Mouse (Mus musculus) MEL (cell line): ENCODE data around the gene Polr2h. TPM values are rescaled to one million over a fixed set of nuclear protein-coding genes. Genes with fewer than 3 reads are reported as not detected.
A peak's percentile ranks its signal among the peaks of the same experiment; 100 is the strongest.

ENCODE experiments used
- DNase-seq: peaks from one replicate; pipeline ENCODE4 v3.0.0; 2011; ENCODE audit warnings: low read depth, low spot score
- H3K27ac ChIP-seq: 2 replicates; pipeline ENCODE4 v1.5.1; 2012; ENCODE audit warnings: low read depth, mild to moderate bottlenecking, control low read depth, low read length, moderate library complexity; ENCODE audit not compliant: control insufficient read depth
- H3K27me3 ChIP-seq, 2 experiments: fragments of 150-350 bp in 1 of 2; sonication (generic) in 1 of 2; 2 replicates each; pipeline ENCODE4 v1.6.1; 2012; ENCODE audit warnings: low read length in 2 of 2, mild to moderate bottlenecking in 2 of 2, improper control_type of control experiment in 1 of 2, moderate library complexity in 1 of 2; ENCODE audit not compliant: insufficient read depth in 2 of 2, control insufficient read depth in 1 of 2
- H3K36me3 ChIP-seq, 2 experiments: 2 replicates each; pipeline ENCODE4 v1.6.1; 2012 to 2014; ENCODE audit warnings: low read length in 2 of 2, improper control_type of control experiment in 1 of 2, inconsistent platforms in 1 of 2, mild to moderate bottlenecking in 1 of 2; ENCODE audit not compliant: insufficient read depth in 2 of 2, control insufficient read depth in 1 of 2
- H3K4me1 ChIP-seq, 2 experiments: fragments of 150-350 bp in 1 of 2; sonication (generic) in 1 of 2; 2 replicates each; pipeline ENCODE4 v1.6.1; 2012; ENCODE audit warnings: low read length in 2 of 2, improper control_type of control experiment in 1 of 2, mild to moderate bottlenecking in 1 of 2; ENCODE audit not compliant: insufficient read depth in 2 of 2, control insufficient read depth in 1 of 2
- H3K4me3 ChIP-seq, 2 experiments: fragments of 150-350 bp in 1 of 2; sonication (generic) in 1 of 2; 2 replicates each; pipeline ENCODE4 v1.5.1; 2012; ENCODE audit warnings: low read depth in 2 of 2, low read length in 2 of 2, mild to moderate bottlenecking in 2 of 2, moderate library complexity in 2 of 2, control low read depth in 1 of 2, improper control_type of control experiment in 1 of 2; ENCODE audit not compliant: control insufficient read depth in 1 of 2, insufficient read depth in 1 of 2
- H3K79me2 ChIP-seq: 2 replicates; pipeline ENCODE4 v1.6.1; 2012; ENCODE audit warnings: mild to moderate bottlenecking, low read length, moderate library complexity; ENCODE audit not compliant: control insufficient read depth, poor library complexity, insufficient read depth
- H3K9ac ChIP-seq: 2 replicates; pipeline ENCODE4 v1.6.1; 2012; ENCODE audit warnings: low read depth, mild to moderate bottlenecking, control low read depth, low read length, moderate library complexity; ENCODE audit not compliant: control insufficient read depth, poor library complexity, severe bottlenecking
- H3K9me3 ChIP-seq: fragments of 150-350 bp; sonication (generic); replicated peaks from 2 replicates; pipeline ENCODE4 v1.6.1; 2012; ENCODE audit warnings: mild to moderate bottlenecking, low read length, improper control_type of control experiment, moderate library complexity; ENCODE audit not compliant: insufficient read depth
- E2F4 ChIP-seq: IDR thresholded peaks from 2 replicates; pipeline ENCODE4 v1.6.1; 2011; ENCODE audit warnings: low read depth, low read length, improper control_type of control experiment, borderline replicate concordance
- GABPA ChIP-seq: IDR thresholded peaks from 2 replicates; pipeline ENCODE4 v1.6.1; 2012; ENCODE audit warnings: low read depth, mild to moderate bottlenecking, inconsistent platforms, low read length, improper control_type of control experiment, moderate library complexity
- GATA1 ChIP-seq: IDR thresholded peaks from 2 replicates; pipeline ENCODE4 v1.6.1; 2011; ENCODE audit warnings: low read depth, low read length, improper control_type of control experiment
- JUND ChIP-seq: IDR thresholded peaks from 2 replicates; pipeline ENCODE4 v1.6.1; 2011; ENCODE audit warnings: low read depth, mild to moderate bottlenecking, improper control_type of control experiment, low read length
- MAFK ChIP-seq: IDR thresholded peaks from 2 replicates; pipeline ENCODE4 v1.6.1; 2011; ENCODE audit warnings: low read depth, mild to moderate bottlenecking, low read length, improper control_type of control experiment, borderline replicate concordance
- MAX ChIP-seq: IDR thresholded peaks from 2 replicates; pipeline ENCODE4 v1.6.1; 2011; ENCODE audit warnings: low read length, improper control_type of control experiment
- MAZ ChIP-seq: IDR thresholded peaks from 2 replicates; pipeline ENCODE4 v1.6.1; 2012; ENCODE audit warnings: low read depth, mild to moderate bottlenecking, inconsistent platforms, low read length, improper control_type of control experiment
- MEF2A ChIP-seq: IDR thresholded peaks from 2 replicates; pipeline ENCODE4 v1.6.1; 2014; ENCODE audit warnings: low read depth, mild to moderate bottlenecking, inconsistent platforms, low read length, improper control_type of control experiment; ENCODE audit not compliant: poor library complexity, insufficient replicate concordance, severe bottlenecking; ENCODE audit errors: extremely low read depth
- MXI1 ChIP-seq: IDR thresholded peaks from 2 replicates; pipeline ENCODE4 v1.6.1; 2011; ENCODE audit warnings: mild to moderate bottlenecking, low read depth, low read length, improper control_type of control experiment
- MYB ChIP-seq: IDR thresholded peaks from 2 replicates; pipeline ENCODE4 v1.6.1; 2011; ENCODE audit warnings: mild to moderate bottlenecking, low read depth, low read length, improper control_type of control experiment
- NRF1 ChIP-seq: IDR thresholded peaks from 2 replicates; pipeline ENCODE4 v1.6.1; 2014; ENCODE audit warnings: low read depth, mild to moderate bottlenecking, inconsistent platforms, low read length, improper control_type of control experiment, moderate library complexity; ENCODE audit not compliant: poor library complexity, insufficient read depth, severe bottlenecking
- RCOR1 ChIP-seq: IDR thresholded peaks from 2 replicates; pipeline ENCODE4 v1.6.1; 2012; ENCODE audit warnings: low read depth, mild to moderate bottlenecking, inconsistent platforms, low read length, improper control_type of control experiment
- SIN3A ChIP-seq: IDR thresholded peaks from 2 replicates; pipeline ENCODE4 v1.6.1; 2012; ENCODE audit warnings: low read length, improper control_type of control experiment, inconsistent platforms
- TAL1 ChIP-seq: IDR thresholded peaks from 2 replicates; pipeline ENCODE4 v1.6.1; 2012; ENCODE audit warnings: mild to moderate bottlenecking, inconsistent platforms, low read length, moderate library complexity, mixed read lengths
- TCF12 ChIP-seq: IDR thresholded peaks from 2 replicates; pipeline ENCODE4 v1.6.1; 2014; ENCODE audit warnings: low read depth, mild to moderate bottlenecking, inconsistent platforms, low read length, improper control_type of control experiment, moderate library complexity
- ZKSCAN1 ChIP-seq: IDR thresholded peaks from 2 replicates; pipeline ENCODE4 v1.6.1; 2012; ENCODE audit warnings: low read depth, mild to moderate bottlenecking, inconsistent platforms, low read length, improper control_type of control experiment, moderate library complexity
- ZNF384 ChIP-seq: IDR thresholded peaks from 2 replicates; pipeline ENCODE4 v1.6.1; 2012; ENCODE audit warnings: low read depth, mild to moderate bottlenecking, inconsistent platforms, low read length, improper control_type of control experiment
- polyA plus RNA-seq, 2 experiments: library from polyadenylated mRNA; stranded (reverse) in 1 of 2; unstranded in 1 of 2; fragments of >175 nt in 1 of 2; fragments of >200 nt in 1 of 2; gene quantifications; 2 replicates each; pipeline versions ENCODE4 v1.2.1 to v1.2.4; 2012; ENCODE audit warnings: low replicate concordance in 2 of 2, low read depth in 1 of 2; ENCODE audit not compliant: insufficient read length in 2 of 2, insufficient read depth in 1 of 2, missing spikeins in 1 of 2
- total RNA-seq: library from RNA; depleted of rRNA; stranded (reverse); fragments of 300-350 nt; gene quantifications from 2 replicates; pipeline ENCODE4 v1.2.3, GENCODE M21; 2012

The Polr2h gene
- total and polyA plus RNA-seq, 3 experiments = 95.4 to 180 TPM; not detected in 1

DNA sequence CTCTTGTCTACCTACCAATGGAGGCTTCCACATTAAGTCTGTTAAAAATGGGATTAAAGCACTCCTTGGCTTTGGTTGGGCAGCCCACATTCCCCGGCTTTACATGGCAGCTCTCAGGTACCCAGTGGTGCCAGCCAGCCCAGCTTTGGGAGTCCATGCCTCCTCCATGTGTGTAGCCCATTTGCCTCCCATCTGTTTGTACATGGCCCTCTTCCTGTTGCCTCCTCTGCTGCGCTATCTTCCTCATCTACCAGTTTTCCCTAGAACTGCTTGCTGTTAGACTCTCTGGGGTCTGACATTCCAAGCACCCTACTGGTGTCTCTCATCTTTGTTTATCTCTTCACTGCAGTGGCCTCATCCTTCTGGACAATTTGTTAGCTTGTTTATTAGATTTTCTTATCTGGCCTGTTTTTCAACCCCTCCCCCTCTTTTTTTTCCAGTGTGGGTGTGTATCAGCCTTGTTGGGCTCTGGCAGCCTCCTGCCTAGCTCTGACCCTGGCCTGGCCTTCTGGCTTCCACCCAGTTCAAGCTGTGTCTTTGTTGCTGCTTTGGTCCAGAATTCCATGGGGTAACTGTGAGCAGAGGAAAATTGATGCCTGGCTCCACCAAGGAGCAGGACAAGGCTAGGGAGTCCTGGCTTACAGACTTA is 10.9 kb upstream of the Polr2h start:
- no peaks in the 10 kb centered on the region for H3K27me3 ChIP-seq
- peak overlapping the region; percentile 62 for H3K27ac ChIP-seq
- peaks cover 0 to 34% of the 10 kb centered on the region in 2 experiments; a peak in 2 of 4 replicates for H3K36me3 ChIP-seq
- TF ChIP-seq GABPA = no peak
- 0 out of 2 replicates have a peak, but pooled peaks have one; percentile 8 for TF ChIP-seq TCF12
- 0 out of 2 replicates have a peak, but pooled peaks have one; percentile 27 for TF ChIP-seq ZNF384
- peak; percentile 46 for TF ChIP-seq GATA1
- no peaks in the 10 kb centered on the region for H3K79me2 ChIP-seq
- H3K9ac ChIP-seq = no peak overlapping the region
- no peaks in the 10 kb centered on the region for H3K9me3 ChIP-seq
- H3K4me3 ChIP-seq = no peak overlapping the region
- no peak for DNase-seq
- H3K4me1 ChIP-seq = peaks cover 15 to 33% of the 10 kb centered on the region in 2 experiments

DNA sequence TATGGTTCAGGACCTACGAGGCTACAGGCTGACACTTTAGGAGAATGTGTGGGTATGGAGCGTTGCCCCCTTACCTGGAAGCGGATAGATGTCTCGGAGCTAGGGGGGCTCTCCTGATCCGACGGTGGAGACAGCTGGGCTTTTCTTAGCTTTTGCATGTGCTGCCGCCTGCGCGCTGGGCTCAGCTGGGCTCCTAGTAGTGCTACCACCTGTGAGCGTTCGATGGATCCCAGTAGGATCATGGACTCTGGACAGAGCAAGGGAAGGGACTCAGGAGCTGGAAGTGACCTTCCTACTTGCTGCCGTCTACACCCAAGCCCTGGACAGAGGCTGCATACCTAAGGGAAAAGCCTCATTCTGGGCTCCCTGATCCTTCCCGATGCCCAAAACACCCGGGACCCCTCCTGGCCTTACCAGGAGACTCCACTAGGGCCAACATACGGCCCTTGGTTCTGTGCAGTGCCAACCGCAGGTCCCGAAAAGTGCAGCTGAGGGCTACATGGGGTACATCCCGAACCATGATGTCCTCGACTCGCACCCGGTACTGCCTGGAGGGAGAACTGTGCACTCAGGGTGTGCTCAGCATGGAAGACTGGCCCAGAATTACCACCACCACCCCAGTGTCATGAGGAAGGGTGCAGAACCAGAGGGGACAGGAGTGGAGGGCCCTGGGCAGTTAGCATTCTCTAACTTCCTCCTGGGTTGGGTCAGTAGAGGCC is 9.1 kb upstream of the Polr2h start:
- no peak for DNase-seq
- peaks cover 15 to 35% of the 10 kb centered on the region in 2 experiments for H3K4me1 ChIP-seq
- no peak overlapping the region for H3K4me3 ChIP-seq
- no peaks in the 10 kb centered on the region for H3K9me3 ChIP-seq
- H3K9ac ChIP-seq = no peak overlapping the region
- H3K27me3 ChIP-seq = no peaks in the 10 kb centered on the region
- TF ChIP-seq MYB (no peak), MAZ (no peak), ZNF384 (no peak), RCOR1 (no peak), E2F4 (no peak), TCF12 (no peak), MAX (no peak), TAL1 (no peak), MEF2A (no peak), JUND (no peak), NRF1 (no peak), MAFK (no peak), SIN3A (no peak), ZKSCAN1 (no peak), MXI1 (no peak), GATA1 (no peak)
- H3K36me3 ChIP-seq = peaks cover 0 to 31% of the 10 kb centered on the region in 2 experiments; a peak in 2 of 4 replicates
- no peaks in the 10 kb centered on the region for H3K79me2 ChIP-seq
- H3K27ac ChIP-seq = no peak overlapping the region
